Mouse (Mus musculus): ENCODE results near the gene Thrb.

Thrb gene

DNA sequence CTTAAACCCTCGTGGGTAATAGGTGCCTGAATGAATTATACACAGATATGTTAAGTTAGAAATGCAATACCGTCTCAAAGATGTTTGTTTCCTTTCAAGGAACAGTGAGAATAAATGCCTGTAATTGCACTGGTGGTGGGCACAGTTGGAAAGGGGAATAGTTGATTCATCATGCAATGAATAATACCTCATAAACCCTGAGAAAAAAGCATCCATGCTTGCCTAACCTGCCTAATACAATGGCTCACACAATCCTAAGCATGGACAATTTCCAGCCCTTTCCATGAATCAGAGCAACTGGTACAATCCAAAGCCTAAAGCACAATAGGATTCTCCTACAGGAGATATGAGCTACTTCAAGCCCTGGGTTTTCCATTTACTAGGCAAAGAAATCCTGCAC is 299.8 kb downstream of the Thrb start:
- no peak for DNase-seq (ENCODE audit: low spot score)

DNA sequence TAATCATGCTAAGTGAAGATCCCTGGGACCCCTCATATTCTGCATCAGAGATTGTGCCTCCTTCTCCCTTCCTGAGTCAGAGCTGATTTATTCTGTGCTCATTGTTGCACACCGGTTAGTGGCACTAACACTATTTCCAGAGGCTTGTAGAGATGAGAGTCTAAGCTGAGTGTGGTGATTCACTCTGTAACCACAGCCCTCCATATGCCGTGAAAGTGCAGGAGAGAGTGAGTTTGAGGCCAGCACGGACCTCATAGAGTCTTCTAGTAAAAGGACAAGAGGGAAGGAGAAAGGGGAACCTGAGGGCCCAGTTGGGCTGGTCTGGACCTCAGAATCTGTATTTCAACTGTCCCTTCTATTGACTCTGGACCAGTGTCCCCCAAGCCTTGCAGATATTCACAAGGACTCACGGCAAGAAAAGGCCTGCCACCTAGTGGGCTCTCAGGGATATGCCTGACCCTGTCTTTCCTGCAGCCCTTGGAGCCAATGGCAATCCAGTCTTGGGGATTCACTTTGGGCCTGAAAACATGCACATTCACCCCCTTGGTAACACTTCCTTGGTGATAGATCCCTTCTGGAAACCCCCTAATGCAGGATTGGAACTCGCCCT is 307.2 kb downstream of the Thrb start:
- DNase-seq (ENCODE audit: low spot score) = peak; percentile 4

DNA sequence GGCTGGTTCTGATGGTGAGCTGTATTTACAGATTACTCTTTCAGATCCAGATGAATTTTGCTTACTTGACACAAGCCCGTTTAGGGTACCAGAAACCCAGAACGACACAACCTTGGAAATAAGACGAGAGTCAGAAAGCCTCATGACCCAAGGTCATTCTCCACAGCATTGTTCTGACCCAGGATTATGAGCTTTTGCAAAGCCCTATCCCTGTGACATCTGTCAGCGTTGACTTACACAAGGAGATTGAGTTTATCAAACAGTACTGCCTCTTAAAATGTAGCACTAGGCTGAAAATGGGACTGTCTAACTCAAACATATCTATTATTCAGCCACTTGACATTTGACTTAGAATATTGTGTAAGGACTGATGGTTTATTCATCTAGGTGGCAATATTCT is 312.1 kb downstream of the Thrb start:
- no peak for DNase-seq (ENCODE audit: low spot score)

DNA sequence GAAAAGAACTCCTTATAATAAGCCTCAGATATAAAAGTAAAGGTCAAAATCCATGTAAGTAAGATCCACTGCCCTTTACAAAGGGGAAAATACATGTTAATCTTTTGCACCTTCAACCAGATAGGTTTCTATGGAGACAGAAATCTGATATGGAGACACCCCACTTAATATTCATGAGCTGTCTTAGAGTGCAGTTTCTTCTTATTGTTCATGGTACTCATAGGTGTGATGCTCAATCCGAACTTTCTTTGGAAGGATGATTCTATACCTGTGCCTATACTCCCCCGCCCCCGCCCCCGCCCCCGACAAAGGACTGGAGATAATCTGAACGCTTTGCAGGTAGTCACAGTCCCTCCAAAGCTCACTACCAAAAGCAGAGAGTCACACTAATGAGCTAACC is 312.6 kb downstream of the Thrb start:
- DNase-seq (ENCODE audit: low spot score) = no peak

DNA sequence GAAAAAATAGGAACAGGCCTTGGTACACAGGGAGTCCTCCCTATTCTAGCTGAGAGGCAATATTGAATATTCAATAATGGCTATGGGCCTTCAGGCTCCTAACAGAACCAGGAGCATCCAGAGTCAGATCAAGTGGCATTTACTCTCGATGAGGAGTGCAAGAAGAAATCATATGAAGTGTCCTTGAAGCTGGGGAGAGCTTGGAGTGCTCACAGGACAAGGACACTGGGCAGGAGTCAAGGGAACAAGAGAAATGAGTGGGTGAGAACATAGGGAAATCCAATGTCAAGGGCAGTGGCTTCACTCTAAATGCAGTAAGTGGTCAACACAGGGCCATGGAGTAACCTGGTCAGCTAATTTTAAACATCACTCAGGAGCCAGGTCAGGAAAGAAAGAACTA is 315.7 kb downstream of the Thrb start:
- no peak for DNase-seq (ENCODE audit: low spot score)

DNA sequence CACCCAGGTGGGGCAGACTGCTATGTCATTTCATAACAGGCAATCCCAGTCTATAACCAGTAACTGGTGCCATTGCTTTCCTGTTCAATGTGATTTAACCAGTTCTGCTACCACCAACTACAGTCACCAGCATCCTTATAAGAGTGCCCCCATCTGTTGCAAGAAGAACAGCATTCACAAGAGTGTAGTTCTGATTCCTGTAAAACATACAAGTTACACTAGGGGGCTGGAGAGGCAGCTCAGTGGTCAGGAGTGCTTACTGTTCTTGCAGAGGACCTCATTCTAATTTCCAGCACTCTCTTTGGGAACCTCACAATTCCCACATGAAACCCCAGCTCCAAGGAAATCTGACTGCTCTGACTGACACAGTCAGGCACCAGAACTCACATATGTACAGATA is 318.2 kb downstream of the Thrb start:
- DNase-seq (ENCODE audit: low spot score) = no peak

DNA sequence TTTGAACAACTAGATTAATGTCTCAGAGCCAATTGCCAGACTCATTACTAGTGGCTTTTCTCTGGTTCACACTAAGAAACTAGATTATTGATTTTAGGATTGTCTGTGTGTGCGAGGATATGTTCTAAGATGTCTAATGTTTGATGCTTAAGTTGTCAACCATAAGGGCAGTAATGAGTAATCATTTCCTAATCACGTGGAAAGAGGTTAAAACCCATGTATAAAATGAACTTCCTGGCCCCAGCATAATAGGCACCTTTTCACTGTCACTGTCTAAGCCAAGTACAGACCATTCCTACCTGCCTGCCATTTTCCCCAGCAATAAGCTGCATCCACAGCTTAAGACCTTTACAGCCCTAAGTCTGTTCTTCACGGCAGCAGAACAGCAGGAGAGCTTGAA is 321.2 kb downstream of the Thrb start:
- no peak for DNase-seq (ENCODE audit: low spot score)

DNA sequence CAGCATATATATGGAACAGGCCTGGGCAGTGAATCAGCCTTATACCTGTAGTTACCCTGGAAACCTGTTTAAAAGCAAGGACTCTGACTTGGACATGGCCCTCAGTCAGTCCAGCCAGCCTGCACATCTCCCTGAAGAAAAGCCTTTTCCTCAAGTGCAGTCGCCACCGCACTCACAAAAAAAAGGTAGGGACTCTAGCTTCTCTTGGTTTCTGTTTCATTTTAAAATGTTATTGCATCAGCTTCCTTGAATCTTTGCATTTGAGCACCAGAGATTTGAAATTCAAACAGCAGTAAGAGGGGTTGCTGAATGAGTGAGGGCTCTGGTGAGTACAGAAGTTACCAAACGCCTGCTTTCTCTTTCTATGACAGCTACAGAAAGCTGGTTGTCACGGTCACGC is 322.0 kb downstream of the Thrb start:
- DNase-seq (ENCODE audit: low spot score) = no peak

DNA sequence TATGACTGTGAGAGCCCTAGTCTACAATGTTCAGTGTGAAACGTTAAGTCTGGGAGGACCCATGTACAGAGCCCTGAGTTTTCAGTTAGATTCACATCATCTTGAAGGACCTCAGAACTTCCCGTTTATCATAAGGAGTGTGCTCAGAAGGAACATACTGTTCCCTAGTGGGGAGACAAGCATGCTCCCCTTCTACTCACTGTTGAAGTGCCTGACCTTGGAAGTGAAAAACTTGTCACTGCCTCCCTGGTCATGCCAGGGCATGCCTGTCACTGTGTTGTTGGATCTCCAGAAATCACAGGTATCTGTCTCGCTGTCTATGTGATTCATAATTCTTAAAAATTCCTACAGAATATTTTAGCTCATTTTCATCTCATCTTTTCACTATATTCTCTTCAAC is 323.3 kb downstream of the Thrb start:
- DNase-seq (ENCODE audit: low spot score) = no peak

DNA sequence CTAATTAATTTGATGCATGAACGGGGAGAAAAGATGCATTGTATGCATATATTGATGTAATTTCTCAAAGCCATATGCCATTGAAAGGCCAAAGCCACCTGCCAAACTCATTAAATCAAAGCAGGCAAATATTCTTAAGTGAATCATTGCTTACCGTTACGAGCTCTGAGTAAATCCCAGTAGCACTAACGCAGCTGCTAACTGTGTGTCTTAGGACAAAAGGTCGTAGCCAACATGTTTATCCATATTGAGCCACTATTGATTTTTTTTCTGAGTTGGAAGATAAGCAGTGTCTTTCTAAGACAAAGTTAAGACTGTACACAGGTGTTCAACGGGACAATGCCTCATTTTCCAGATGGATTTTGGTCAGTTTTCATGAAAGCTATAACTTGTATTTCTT is 323.8 kb downstream of the Thrb start:
- no peak for DNase-seq (ENCODE audit: low spot score)

DNA sequence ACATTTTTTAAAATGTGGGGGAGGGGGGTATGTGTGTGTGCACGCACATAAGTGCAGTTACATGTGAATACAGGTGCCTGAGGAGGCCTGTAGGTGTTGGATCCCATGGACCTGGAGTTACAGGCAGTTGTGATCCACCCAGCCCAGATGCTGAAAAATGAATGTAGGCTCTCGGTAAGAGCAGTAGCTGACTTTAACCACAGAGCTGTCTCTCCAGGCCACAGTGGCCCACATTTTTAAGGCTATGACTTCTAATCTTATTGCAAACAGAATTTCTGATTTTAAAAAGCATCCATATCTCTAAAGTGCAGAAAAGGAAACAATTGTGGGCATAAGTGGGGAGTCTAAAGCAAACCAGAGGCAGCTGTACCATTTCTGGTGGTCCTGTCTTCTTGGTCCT is 328.5 kb downstream of the Thrb start:
- DNase-seq (ENCODE audit: low spot score) = no peak

DNA sequence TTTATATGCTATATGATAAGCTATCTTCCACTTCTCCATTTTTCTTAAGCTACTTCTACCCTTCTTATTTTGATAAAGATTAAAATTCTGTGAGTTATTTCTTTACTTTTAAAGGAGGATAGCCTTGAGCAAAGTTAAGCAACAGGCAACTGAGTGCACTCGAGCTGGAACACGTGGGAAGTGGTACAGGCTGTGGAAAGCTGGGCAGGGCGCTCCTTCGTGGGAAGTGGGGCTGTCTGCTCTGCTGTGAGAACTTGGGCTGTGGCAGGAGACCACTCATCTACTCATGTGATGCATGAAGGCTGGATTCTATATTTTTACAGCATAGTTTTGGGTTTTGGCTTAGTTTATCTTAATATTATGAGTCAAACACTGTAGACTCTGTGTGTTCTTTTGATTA is 329.1 kb downstream of the Thrb start:
- no peak for DNase-seq (ENCODE audit: low spot score)

DNA sequence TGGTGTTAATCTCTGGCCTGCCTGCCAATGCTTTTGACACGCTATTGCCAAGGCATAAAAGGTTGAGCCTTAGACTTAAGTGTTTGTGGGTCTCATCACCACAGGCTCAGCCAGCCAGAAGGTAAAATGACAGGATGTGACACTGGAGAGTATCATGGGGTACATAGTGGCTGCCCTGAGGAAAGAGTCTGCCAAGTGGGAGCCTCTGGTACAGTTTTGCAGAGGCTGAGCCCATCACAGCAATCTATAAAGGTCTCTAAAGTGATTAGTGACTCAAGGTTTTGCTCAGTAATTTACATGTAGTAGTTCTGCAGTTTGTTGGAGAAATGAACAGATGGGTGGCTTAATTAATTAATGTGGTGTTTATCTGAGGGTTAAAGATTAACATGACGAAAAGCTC is 330.1 kb downstream of the Thrb start:
- DNase-seq (ENCODE audit: low spot score) = no peak

DNA sequence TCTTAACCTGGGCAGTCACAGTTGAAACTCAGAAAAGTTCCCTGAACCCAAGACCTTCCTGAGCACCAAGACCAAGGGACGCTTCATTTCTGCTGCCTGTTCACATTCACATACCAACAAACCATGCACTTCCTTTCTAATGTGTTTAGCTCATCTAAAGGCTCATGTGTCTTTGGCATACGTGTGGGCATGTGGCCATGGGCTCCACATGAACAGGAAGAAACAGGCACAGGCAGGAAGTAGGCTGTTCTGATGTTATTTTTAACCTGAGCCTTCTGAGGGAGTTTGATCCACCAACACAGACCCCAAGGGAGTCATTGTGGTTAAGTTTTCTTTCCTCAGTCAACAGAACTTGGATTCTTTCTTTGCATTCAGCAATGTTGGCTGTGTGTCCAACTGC is 341.8 kb downstream of the Thrb start:
- DNase-seq (ENCODE audit: low spot score) = no peak

DNA sequence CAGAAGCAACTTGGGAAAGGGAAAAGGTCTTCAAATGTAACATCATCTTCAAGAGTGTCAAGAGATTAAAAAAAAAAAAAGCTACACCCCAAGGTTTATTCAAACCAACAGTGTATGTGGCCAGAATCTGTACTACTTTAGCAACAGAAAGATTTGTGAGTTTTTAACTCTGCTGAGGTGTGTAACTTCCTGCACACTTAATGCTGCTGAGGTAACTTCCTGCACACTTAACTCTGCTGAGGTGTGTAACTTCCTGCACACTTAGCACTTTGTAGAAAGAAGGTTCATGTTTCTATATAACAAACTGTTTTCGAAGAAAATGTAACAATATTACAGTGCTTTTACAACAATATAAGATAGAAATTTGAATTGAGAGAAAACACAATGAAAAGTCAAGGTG is 343.6 kb downstream of the Thrb start:
- DNase-seq (ENCODE audit: low spot score) = no peak

DNA sequence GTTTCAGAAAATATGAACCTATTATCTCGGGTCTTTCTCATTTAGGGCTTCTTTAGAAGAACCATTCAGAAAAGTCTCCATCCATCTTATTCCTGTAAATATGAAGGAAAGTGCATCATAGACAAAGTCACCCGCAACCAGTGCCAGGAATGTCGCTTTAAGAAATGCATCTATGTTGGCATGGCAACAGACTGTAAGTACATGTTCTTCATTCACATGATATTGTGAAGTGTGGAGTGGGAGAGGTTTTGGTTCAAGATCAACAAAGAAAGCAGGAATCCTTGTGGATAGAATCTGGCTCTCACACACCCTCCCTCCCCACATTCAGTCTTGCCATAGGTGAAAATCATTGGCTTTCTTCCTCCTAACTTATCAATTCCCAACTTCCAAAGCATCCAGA is 348.5 kb downstream of the Thrb start:
- DNase-seq (ENCODE audit: low spot score) = no peak

DNA sequence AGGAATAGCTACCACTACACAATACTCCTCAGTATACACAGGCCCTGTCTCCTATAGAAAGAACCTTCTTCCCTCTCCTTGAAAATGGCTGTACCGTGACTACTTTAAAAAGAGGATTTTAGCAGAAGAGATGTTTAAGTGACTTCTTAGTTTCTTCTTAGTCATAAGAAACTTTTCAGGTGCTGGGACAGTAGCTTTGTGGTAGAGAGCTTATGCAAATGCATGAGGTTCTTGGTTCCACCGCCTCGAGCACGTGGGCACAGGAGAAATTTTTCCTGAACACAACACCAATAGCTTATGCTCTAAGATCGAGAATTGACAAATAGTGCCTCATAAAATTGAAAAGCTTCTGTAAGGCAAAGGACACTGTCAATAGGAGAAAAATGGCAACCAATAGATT is 356.5 kb downstream of the Thrb start:
- DNase-seq (ENCODE audit: low spot score) = no peak

DNA sequence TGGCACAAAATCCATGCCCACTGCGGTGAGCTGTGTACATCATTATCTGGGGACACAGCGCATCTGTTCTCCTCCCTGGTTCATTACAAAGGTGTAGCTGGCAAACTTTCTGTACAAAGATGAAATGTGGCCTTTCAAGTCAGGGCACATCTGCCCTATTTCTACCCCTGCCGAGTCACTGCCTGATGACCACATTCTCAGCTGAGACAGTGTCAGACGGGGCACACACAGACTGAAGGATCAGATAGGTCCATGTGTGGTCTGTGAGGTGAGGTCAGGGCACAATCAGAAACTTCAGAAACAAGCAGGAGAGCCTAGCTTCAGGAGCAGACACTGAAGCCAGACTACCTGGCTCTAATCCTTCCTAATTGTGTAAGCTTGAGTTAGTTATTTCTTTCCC is 360.1 kb downstream of the Thrb start:
- DNase-seq (ENCODE audit: low spot score) = no peak

DNA sequence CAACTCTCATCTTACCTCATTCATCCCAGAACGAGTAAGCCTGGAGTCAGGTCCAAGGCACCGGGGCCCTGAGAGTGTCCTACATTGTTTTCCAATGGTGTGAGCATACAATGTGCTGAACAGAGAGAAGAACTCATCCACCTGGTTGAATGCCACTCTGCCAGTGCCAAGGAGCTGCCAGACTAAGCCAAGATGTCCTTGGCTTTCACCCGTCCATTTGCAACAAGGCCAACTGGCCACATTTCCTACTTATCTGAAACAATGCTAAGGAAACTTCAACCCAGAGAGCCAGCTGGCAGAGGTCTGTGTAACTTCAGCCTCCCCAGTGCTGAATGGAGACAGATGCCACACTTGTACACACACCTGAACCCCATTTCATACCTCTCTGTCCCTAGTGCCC is 360.6 kb downstream of the Thrb start:
- no peak for DNase-seq (ENCODE audit: low spot score)

DNA sequence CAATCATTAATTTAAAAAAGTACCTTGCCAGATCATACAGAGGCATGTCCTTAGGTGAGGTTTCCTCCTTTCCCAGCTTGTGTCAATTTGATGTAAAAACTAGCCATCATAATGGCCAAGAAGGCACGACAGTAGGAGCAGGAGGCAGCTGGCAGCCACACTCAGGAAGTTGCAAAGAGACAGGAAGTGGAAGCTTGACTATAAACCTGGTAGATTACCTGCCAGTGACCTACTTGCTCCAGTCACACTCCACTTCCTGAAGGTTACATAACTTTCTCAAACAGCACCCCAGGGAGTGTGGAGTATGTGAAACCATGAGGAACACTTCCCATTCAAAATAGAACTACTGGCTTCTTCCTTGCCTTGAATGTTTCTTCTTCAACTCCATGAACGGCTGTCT is 361.7 kb downstream of the Thrb start:
- DNase-seq (ENCODE audit: low spot score) = no peak

DNA sequence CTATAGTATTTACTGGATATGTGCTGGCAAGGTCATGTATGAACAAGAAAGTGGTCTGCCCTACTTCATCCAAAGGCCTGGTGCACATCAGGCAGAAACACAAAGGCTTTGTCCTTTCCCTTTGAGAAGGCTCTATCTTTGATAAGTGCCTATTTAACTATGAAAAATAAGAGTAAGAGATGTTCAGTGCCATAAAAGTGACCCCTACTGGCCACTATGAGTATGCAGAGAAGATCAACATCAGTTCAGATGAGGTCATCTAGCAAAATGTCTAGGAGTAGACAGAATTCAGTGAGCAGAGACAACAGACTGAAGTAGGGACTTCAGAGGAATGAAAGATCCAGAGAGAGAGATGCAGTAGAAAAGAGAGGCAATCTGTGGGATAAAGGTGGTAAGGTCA is 362.3 kb downstream of the Thrb start:
- no peak for DNase-seq (ENCODE audit: low spot score)

DNA sequence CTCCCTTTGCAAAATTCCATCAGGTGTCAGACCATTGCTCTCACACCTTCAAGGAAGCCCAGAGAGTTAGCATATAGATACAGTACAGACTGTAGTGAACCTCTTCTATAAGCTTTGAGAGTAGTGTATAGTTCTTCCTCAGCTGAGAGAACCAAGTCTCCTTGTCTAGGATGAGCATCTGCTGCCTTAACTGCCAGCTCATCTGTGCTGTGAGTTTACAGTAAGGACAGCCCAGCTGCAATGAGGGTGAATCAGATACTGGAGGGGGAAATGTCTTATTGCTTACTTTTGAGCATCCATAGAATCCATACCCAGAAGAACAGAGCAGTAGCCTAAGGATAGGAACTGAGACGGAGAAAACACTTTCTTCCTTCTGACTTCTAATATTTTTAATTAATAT is 367.8 kb downstream of the Thrb start:
- DNase-seq (ENCODE audit: low spot score) = no peak

DNA sequence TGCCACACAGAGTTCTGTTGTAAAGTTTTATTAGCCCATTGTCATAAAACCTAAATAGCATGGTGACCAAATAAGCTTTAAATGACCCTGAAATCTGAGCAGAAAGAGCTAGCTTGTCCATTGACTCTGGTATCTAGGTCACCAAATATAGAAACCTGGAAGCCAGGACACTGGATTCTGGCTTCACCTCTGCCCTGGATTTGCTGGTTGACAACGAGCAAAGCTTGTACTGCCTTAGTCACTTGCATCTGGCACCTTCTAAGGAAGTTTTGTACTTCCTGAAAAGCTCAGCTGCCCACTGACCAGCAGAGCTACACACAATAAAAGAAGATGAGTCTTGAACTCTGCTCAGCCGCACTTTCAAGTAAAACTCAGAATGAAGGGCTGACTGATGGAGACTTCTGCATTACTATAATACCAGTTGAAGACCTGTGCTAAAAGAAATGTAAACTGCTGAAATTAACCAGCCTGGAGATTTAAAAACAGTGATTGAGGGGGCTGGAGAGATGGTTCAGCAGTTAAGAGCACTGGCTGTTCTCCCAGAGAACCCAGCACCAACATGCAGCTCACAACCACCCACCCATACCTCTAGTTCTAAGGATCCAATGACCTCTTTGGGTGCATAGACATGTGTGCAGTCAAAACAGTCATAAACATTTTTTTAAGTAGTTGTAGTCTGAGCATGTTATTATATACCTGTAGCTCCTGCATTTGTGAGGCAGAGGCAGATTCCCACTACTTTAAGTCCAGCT is 369.3 kb downstream of the Thrb start:
- DNase-seq (ENCODE audit: low spot score) = no peak

DNA sequence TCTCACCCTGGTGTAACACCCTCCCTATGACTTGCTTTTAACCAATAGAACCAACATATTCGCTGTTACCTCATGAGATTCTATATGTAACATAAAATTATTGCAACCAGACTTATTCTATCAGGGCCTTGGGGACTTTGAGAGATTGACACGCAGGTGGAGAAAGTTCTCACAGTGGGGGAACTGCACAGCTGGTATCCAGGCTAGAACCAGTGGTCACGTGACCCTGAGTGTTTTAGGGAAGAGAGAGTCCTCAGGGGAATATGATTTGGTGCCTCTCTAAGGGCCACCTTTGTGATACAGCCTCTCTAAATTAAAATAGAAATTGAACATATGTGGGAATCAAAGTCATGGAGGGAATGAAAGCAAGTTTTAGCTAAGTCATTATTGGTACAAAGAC is 371.9 kb downstream of the Thrb start:
- no peak for DNase-seq (ENCODE audit: low spot score)
